Mouse (Mus musculus) heart, embryonic 11.5 days (tissue): ENCODE measurements around the gene Sbds. TPM values are rescaled to one million over a fixed set of nuclear protein-coding genes. Genes with fewer than 3 reads are reported as not detected.

ENCODE experiments used
- ATAC-seq: fragments of 200-750 bp; cut with Nextera tagmentation; replicated peaks from 2 replicates; pipeline ENCODE4 v1.8.0; 2017; ENCODE audit warnings: moderate library complexity; ENCODE audit not compliant: insufficient number of reproducible peaks, low FRiP score, low TSS enrichment
- H3K27ac ChIP-seq: fragments of 300-500 bp; sonication (generic); 2 replicates; pipeline ENCODE4 v1.5.1; 2014; ENCODE audit warnings: mild to moderate bottlenecking, low read depth, low read length
- H3K27me3 ChIP-seq: fragments of 300-500 bp; sonication (generic); 2 replicates; pipeline ENCODE4 v1.6.1; 2014; ENCODE audit warnings: mild to moderate bottlenecking, low read length, mixed read lengths; ENCODE audit not compliant: control insufficient read depth, insufficient read depth
- H3K36me3 ChIP-seq: fragments of 300-500 bp; sonication (generic); 2 replicates; pipeline ENCODE4 v1.6.1; 2014; ENCODE audit warnings: mild to moderate bottlenecking, low read length, moderate library complexity, mixed read lengths; ENCODE audit not compliant: control insufficient read depth, insufficient read depth
- H3K4me1 ChIP-seq: fragments of 300-500 bp; sonication (generic); 2 replicates; pipeline ENCODE4 v1.6.1; 2014; ENCODE audit warnings: low read length; ENCODE audit not compliant: control insufficient read depth, insufficient read depth
- H3K4me2 ChIP-seq: fragments of 300-500 bp; sonication (generic); 2 replicates; pipeline ENCODE4 v1.6.1; 2014; ENCODE audit warnings: mild to moderate bottlenecking, moderate library complexity
- H3K4me3 ChIP-seq: fragments of 300-500 bp; sonication (generic); 2 replicates; pipeline ENCODE4 v1.5.1; 2014; ENCODE audit warnings: low read depth, low read length
- H3K9ac ChIP-seq: fragments of 300-500 bp; sonication (generic); 2 replicates; pipeline ENCODE4 v1.6.1; 2014; ENCODE audit warnings: mild to moderate bottlenecking, low read depth, low read length, moderate library complexity
- H3K9me3 ChIP-seq: fragments of 300-500 bp; sonication (generic); replicated peaks from 2 replicates; pipeline ENCODE4 v1.6.1; 2016; ENCODE audit warnings: low read length; ENCODE audit not compliant: control insufficient read depth
- WGBS: fragments of 180-500 bp; shearing (Covaris S2); extraction: QIAGEN DNeasy Blood & Tissue Kit; methylation state at CpG from one replicate; pipeline ENCODE4 v1.1.7; 2014; ENCODE audit not compliant: insufficient replicate concordance; 5-methylcytosine and 5-hydroxymethylcytosine counted together
- polyA plus RNA-seq: library from polyadenylated mRNA; unstranded; fragments of >200 nt; fragmentation: Nextera tagmentation; extraction: Ambion mirVana; gene quantifications from 2 replicates; pipeline ENCODE4 v1.2.1, GENCODE M21; 2014

The Sbds gene
- polyA plus RNA-seq: 58.2 and 61.1 TPM in 2 replicates

DNA sequence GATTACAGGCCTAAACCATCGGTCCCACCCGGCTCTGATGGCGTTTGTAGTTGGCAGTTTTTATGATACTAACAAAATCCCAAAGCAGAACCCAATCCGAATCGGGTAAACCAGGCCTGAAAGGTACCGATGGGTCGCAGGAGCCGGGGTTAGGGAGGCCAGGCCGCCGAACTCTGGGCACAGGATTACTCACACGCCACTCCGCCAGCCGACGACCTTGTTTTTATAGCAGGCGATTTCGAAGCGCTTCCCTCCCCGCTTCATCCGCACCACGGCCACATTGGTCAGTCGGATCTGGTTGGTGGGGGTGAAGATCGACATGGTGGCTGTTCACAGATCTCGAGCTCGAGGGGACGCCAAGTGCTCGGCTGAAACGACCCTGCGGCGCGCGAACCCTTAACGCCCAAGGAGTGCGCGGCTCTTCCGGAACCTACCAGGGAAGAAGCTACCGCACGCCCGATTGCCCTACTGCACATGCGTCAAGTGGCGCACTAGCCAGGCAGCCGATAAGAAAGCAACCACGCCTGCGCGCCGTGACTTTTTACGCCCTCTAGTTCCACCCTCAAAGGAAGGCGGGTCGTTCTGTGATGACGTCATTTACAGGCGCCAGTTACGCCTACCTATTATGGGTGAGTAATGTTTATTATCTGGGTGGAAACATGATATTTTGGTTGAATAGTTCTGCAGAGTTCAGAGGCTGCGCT is at the start of gene Sbds, which contains the start of gene Tyw1:
Gene Sbds (minus strand): TSS at position 514 of the 704 bp plus-strand sequence.
Gene Tyw1 (plus strand): TSS at position 603 of the 704 bp plus-strand sequence.
- peak within 1 kb of the TSS; percentile 87 for H3K4me2 ChIP-seq
- peaks cover 14% of the 10 kb centered on the region for H3K36me3 ChIP-seq
- H3K4me1 ChIP-seq: peaks cover 7% of the 10 kb centered on the region
- peak; percentile 86 for ATAC-seq
- H3K27me3 ChIP-seq: no peaks in the 10 kb centered on the region
- H3K27ac ChIP-seq: peak within 1 kb of the TSS; percentile 78
- no peaks in the 10 kb centered on the region for H3K9me3 ChIP-seq
- under 1% methylated on average over 52 of the region's 52 CpGs for WGBS
- H3K4me3 ChIP-seq: peak within 1 kb of the TSS; percentile 78
- H3K9ac ChIP-seq: peak within 1 kb of the TSS; percentile 85

DNA sequence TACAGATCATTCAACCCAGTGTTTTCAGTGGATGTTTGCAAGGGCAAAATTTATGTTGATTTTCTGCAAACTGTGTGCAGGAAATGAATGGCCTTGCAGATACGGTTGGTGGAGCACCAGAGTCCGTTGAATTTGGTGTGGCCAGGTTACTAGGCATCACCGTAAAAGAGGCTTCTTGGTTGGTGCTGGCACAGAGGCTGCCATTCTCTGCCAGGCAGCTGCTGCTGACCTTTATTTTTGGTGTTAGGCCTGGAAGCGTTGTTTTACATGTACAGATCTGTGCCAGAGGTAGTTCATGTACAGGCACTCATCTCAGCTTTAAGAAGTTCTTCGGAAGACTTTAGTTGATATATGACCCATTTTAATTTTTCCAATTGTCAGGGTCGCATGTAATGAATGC is 48.3 kb upstream of the Sbds start:
- Histone ChIP-seq H3K36me3 (peaks cover 23% of the 10 kb centered on the region), H3K9me3 (no peaks in the 10 kb centered on the region), H3K4me3 (no peak overlapping the region), H3K27me3 (no peaks in the 10 kb centered on the region), H3K4me2 (no peak overlapping the region), H3K4me1 (no peaks in the 10 kb centered on the region), H3K9ac (no peak overlapping the region), H3K27ac (no peak overlapping the region)
- ATAC-seq: no peak
- 90% methylated on average over 6 of the region's 6 CpGs for WGBS

DNA sequence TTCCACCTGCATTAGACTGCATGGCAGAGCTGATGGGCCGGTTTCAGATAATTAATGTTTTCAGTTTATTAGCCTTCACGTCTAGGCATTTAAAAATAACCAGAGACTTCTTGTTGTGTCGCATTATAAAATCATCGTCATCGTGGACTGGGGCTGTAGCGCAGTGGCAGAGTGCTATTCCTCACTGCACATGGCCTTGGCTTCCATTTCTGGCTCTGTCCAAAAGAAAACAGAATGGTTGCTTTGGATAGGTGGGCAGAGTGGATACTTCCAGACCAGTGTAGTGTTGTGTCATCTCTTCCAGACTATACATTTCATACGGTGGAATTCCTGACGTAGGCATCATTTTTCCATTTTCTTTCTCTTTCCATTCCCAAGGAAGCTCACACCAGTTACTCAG is 44.2 kb upstream of the Sbds start:
- H3K9ac ChIP-seq: no peak overlapping the region
- 95% methylated on average over 8 of the region's 8 CpGs for WGBS
- H3K27ac ChIP-seq: no peak overlapping the region
- ATAC-seq: no peak
- no peaks in the 10 kb centered on the region for H3K27me3 ChIP-seq
- no peaks in the 10 kb centered on the region for H3K4me1 ChIP-seq
- H3K9me3 ChIP-seq: no peaks in the 10 kb centered on the region
- peaks cover 18% of the 10 kb centered on the region for H3K36me3 ChIP-seq
- H3K4me2 ChIP-seq: no peak overlapping the region
- no peak overlapping the region for H3K4me3 ChIP-seq

GRCm38 (mm10) chr5:130298831-130299460 is 43.6 kb upstream of the Sbds start:
- Histone ChIP-seq H3K4me3 (no peak overlapping the region), H3K4me2 (no peak overlapping the region), H3K4me1 (no peaks in the 10 kb centered on the region), H3K9me3 (no peaks in the 10 kb centered on the region), H3K27ac (no peak overlapping the region), H3K9ac (no peak overlapping the region), H3K27me3 (no peaks in the 10 kb centered on the region), H3K36me3 (peaks cover 13% of the 10 kb centered on the region)
- WGBS: 91% methylated on average over 9 of the region's 9 CpGs
- ATAC-seq: no peak

DNA sequence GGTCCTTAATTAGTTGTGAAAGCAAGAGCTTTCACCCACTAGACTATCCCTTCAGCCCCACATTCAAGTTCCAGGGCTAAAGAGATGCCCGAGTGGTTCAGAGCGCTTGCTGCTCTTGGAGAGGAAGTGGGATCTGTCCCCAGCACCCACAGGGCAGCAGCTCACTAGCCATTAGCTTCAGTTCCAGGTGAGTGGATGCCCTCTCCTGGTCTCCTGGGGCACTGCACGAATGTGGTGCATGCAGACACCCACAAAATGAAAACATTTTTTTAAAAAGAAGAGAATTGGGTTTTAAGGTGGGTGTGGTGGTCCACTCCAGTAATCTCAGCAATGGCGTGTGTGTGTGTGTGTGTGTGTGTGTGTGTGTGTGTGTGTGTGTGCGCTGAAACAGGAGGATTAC is 40.7 kb upstream of the Sbds start:
- peaks cover 15% of the 10 kb centered on the region for H3K36me3 ChIP-seq
- WGBS: 78% methylated on average over 5 of the region's 5 CpGs

DNA sequence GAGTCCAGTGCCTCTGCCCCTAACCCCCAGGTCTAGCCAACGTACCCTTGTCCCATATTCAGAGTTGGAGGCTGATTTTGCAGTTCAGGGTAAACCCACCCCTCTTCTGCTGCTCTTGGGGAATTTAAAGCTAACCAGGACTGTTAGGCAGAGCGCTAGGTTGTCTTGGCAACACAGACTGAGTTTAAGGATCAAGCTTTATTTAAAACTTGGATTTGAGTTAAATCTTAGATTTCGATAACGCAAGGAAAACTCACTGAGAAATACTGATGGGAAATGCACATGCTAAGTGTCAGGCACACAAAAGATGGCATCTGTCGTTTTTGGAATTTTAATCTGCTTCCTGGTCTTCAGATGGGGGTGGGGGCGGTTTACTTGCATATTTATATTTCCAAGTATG is 39.3 kb upstream of the Sbds start:
- Histone ChIP-seq H3K9me3 (no peaks in the 10 kb centered on the region), H3K4me2 (no peak overlapping the region), H3K9ac (no peak overlapping the region), H3K4me1 (no peaks in the 10 kb centered on the region), H3K27me3 (no peaks in the 10 kb centered on the region), H3K27ac (no peak overlapping the region), H3K4me3 (no peak overlapping the region), H3K36me3 (peaks cover 16% of the 10 kb centered on the region)
- 80% methylated on average over 6 of the region's 6 CpGs for WGBS
- no peak for ATAC-seq

More for the DNA sequence above, 40.7 kb upstream of the Sbds start:
- no peak overlapping the region for H3K4me3 ChIP-seq
- ATAC-seq: no peak
- H3K4me1 ChIP-seq: no peaks in the 10 kb centered on the region
- no peaks in the 10 kb centered on the region for H3K27me3 ChIP-seq
- H3K4me2 ChIP-seq: no peak overlapping the region
- no peak overlapping the region for H3K9ac ChIP-seq
- H3K27ac ChIP-seq: no peak overlapping the region
- H3K9me3 ChIP-seq: no peaks in the 10 kb centered on the region

DNA sequence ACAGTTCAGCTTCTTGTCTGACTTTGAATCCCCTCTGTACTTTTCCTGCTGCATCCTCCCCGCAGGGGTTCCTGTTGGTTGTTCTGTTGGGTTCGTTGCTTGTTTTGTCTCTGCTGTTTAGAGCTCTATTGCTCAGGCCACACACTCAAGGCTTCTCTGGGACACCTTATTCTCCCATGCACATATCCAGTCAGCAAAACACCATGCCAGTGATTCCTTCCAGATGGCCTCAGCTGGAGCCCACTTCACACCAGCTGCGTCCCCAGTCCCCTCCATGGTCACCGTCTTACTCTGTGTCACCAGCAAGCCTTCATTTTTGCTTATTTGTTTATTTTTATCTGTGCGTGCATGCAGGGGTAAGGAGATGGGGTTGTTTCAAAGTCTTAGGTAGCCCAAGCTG is 38.6 kb upstream of the Sbds start:
- Histone ChIP-seq H3K27ac (no peak overlapping the region), H3K27me3 (no peaks in the 10 kb centered on the region), H3K4me2 (no peak overlapping the region), H3K9ac (no peak overlapping the region), H3K9me3 (no peaks in the 10 kb centered on the region), H3K4me1 (no peaks in the 10 kb centered on the region), H3K36me3 (peaks cover 21% of the 10 kb centered on the region), H3K4me3 (no peak overlapping the region)
- WGBS: 89% methylated on average over 5 of the region's 5 CpGs
- no peak for ATAC-seq

DNA sequence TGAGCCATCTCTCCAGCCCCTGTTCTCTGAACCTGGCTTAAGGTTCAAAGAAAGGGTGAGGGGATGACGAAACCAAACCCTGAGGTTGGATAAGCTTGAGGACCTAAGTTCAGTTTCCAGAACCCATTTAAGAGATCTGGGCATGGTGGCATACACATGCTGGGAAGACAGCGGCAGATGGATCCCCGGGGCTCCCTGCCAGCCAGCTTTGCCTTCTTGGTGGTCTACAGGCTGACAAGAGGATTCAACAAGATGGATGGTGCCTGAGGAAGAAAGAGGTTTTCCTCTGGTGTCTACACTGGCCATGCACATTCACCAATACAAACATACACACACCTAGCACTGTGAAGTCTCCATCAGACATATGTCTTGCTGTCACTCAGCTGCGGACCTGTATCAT is 37.6 kb upstream of the Sbds start:
- Histone ChIP-seq H3K4me2 (no peak overlapping the region), H3K9ac (no peak overlapping the region), H3K4me3 (no peak overlapping the region), H3K9me3 (no peaks in the 10 kb centered on the region), H3K27ac (no peak overlapping the region), H3K27me3 (no peaks in the 10 kb centered on the region), H3K4me1 (no peaks in the 10 kb centered on the region), H3K36me3 (peaks cover 21% of the 10 kb centered on the region)
- ATAC-seq: no peak
- 87% methylated on average over 4 of the region's 4 CpGs for WGBS

DNA sequence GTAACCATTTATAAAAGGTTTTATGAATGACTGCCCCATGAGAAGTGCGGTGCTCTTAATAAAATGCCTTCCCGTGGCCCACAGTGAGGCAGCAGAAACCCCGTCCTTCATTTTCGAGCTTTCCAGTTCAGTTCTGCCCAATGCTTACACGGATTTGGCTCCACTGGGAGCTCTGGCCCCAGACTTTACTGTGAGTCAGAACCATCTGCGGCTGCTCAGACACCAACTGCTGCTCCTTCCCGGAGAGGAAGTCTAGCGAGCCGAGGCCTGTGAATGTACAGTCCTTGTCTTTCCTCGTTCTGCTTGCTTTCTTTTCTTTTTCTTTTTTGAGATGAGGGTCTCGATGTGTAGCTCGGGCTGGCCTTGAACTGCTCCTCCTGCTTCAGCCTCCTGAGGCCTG is 35.4 kb upstream of the Sbds start:
- H3K4me1 ChIP-seq: no peaks in the 10 kb centered on the region
- no peak overlapping the region for H3K4me3 ChIP-seq
- no peaks in the 10 kb centered on the region for H3K27me3 ChIP-seq
- no peak overlapping the region for H3K27ac ChIP-seq
- 90% methylated on average over 12 of the region's 12 CpGs for WGBS
- H3K36me3 ChIP-seq: peaks cover 18% of the 10 kb centered on the region
- no peak overlapping the region for H3K9ac ChIP-seq
- no peak overlapping the region for H3K4me2 ChIP-seq
- ATAC-seq: no peak
- H3K9me3 ChIP-seq: no peaks in the 10 kb centered on the region
